Mouse (Mus musculus) intestine, postnatal 0 days (tissue): Measurements from ENCODE around the gene Rwdd2b. TPM values are rescaled to one million over a fixed set of nuclear protein-coding genes. Genes with fewer than 3 reads are reported as not detected.
A peak's percentile ranks its signal among the peaks of the same experiment; 100 is the strongest.

Experiments used
- ATAC-seq: fragments of 200-750 bp; cut with Nextera tagmentation; 2 replicates; pipeline ENCODE4 v1.8.0; 2017; ENCODE audit warnings: mild to moderate bottlenecking, moderate TSS enrichment, moderate library complexity
- H3K27ac ChIP-seq: fragments of 300-500 bp; sonication (generic); 2 replicates; pipeline ENCODE4 v1.5.1; 2014; ENCODE audit warnings: mild to moderate bottlenecking, low read depth, low read length, moderate library complexity
- H3K27me3 ChIP-seq: fragments of 300-500 bp; sonication (generic); replicated peaks from 2 replicates; pipeline ENCODE4 v1.6.1; 2014; ENCODE audit warnings: low read length, mixed read lengths; ENCODE audit not compliant: control insufficient read depth, insufficient read depth
- H3K36me3 ChIP-seq: fragments of 300-500 bp; sonication (generic); 2 replicates; pipeline ENCODE4 v1.6.1; 2014; ENCODE audit warnings: mild to moderate bottlenecking, moderate library complexity; ENCODE audit not compliant: control insufficient read depth, insufficient read depth
- H3K4me1 ChIP-seq: fragments of 300-500 bp; sonication (generic); replicated peaks from 2 replicates; pipeline ENCODE4 v1.6.1; 2014; ENCODE audit warnings: antibody characterized with exemption, low read length, mixed read lengths; ENCODE audit not compliant: control insufficient read depth, insufficient read depth
- H3K4me2 ChIP-seq: fragments of 300-500 bp; sonication (generic); replicated peaks from 2 replicates; pipeline ENCODE4 v1.6.1; 2014; ENCODE audit warnings: low read depth, mild to moderate bottlenecking, moderate library complexity
- H3K4me3 ChIP-seq: fragments of 300-500 bp; sonication (generic); 2 replicates; pipeline ENCODE4 v1.5.1; 2014; ENCODE audit warnings: low read depth, low read length
- H3K9ac ChIP-seq: fragments of 300-500 bp; sonication (generic); 2 replicates; pipeline ENCODE4 v1.6.1; 2014; ENCODE audit warnings: mild to moderate bottlenecking, low read depth, low read length
- H3K9me3 ChIP-seq: fragments of 300-500 bp; sonication (generic); 2 replicates; pipeline ENCODE4 v1.6.1; 2016; ENCODE audit warnings: mixed run types; ENCODE audit not compliant: control insufficient read depth
- CTCF ChIP-seq: sonication (generic); IDR thresholded peaks from 2 replicates; pipeline ENCODE4 v1.5.1; 2016; ENCODE audit warnings: low read depth, mild to moderate bottlenecking, control low read depth, antibody characterized with exemption, moderate library complexity
- WGBS: fragments of 180-500 bp; shearing (Covaris S2); extraction: QIAGEN DNeasy Blood & Tissue Kit; methylation state at CpG from one replicate; pipeline ENCODE4 v1.1.7; 2014; 5-methylcytosine and 5-hydroxymethylcytosine counted together
- polyA plus RNA-seq: library from polyadenylated mRNA; unstranded; fragments of >200 nt; fragmentation: Nextera tagmentation; extraction: Ambion mirVana; gene quantifications from 2 replicates; pipeline ENCODE4 v1.2.1, GENCODE M21; 2015

Rwdd2b gene
- 20.6 and 21.1 TPM in 2 replicates for polyA plus RNA-seq

- peaks cover 13% of the 10 kb centered on the region for H3K4me1 ChIP-seq
- H3K4me3 ChIP-seq, result peak within 1 kb of the TSS; percentile 74
- H3K4me2 ChIP-seq, result peak within 1 kb of the TSS; percentile 88
- H3K27me3 ChIP-seq, result no peaks in the 10 kb centered on the region
- 0% methylated on average over 38 of the region's 38 CpGs for WGBS
- H3K9me3 ChIP-seq, result no peaks in the 10 kb centered on the region
- peak within 1 kb of the TSS; percentile 91 for H3K27ac ChIP-seq
- peak; percentile 87 for ATAC-seq
- TF ChIP-seq CTCF, result no peak
- peak within 1 kb of the TSS; percentile 73 for H3K9ac ChIP-seq
- peaks cover 4% of the 10 kb centered on the region; the same call in 1 of the 2 replicates for H3K36me3 ChIP-seq
Measured at GRCm38 (mm10) chr16:87440184-87440686, at the start of gene Rwdd2b. Gene Rwdd2b (minus strand): TSS chr16:87440573.

- TF ChIP-seq CTCF, result no peak
- H3K4me1 ChIP-seq, result no peaks in the 10 kb centered on the region
- no peak overlapping the region for H3K4me2 ChIP-seq
- 54% methylated on average over 2 of the region's 2 CpGs for WGBS
- no peak for ATAC-seq
- no peak overlapping the region for H3K27ac ChIP-seq
- H3K9me3 ChIP-seq, result no peaks in the 10 kb centered on the region
- H3K36me3 ChIP-seq, result peaks cover 88% of the 10 kb centered on the region
- H3K9ac ChIP-seq, result no peak overlapping the region
- no peaks in the 10 kb centered on the region for H3K27me3 ChIP-seq
- H3K4me3 ChIP-seq, result no peak overlapping the region
Measured at GRCm38 (mm10) chr16:87488605-87489004, 48.2 kb upstream of the Rwdd2b start.

- H3K36me3 ChIP-seq, result peaks cover 85% of the 10 kb centered on the region
- H3K27me3 ChIP-seq, result no peaks in the 10 kb centered on the region
- H3K27ac ChIP-seq, result no peak overlapping the region
- H3K9ac ChIP-seq, result no peak overlapping the region
- no peaks in the 10 kb centered on the region for H3K9me3 ChIP-seq
- WGBS, result 92% methylated on average over 5 of the region's 5 CpGs
- no peak for TF ChIP-seq CTCF
- H3K4me3 ChIP-seq, result no peak overlapping the region
- no peak overlapping the region for H3K4me2 ChIP-seq
- no peak for ATAC-seq
- H3K4me1 ChIP-seq, result no peaks in the 10 kb centered on the region
Measured at GRCm38 (mm10) chr16:87486739-87487138, 46.4 kb upstream of the Rwdd2b start.

- Histone ChIP-seq H3K27me3 (no peaks in the 10 kb centered on the region), H3K4me2 (no peak overlapping the region), H3K36me3 (peaks cover 64% of the 10 kb centered on the region), H3K9me3 (no peaks in the 10 kb centered on the region), H3K27ac (no peak overlapping the region), H3K9ac (no peak overlapping the region), H3K4me1 (no peaks in the 10 kb centered on the region), H3K4me3 (no peak overlapping the region)
- no peak for TF ChIP-seq CTCF
- 89% methylated on average over 5 of the region's 5 CpGs for WGBS
- ATAC-seq, result no peak
Measured at GRCm38 (mm10) chr16:87484367-87484766, 44.0 kb upstream of the Rwdd2b start.

- H3K9ac ChIP-seq, result no peak overlapping the region
- H3K4me2 ChIP-seq, result no peak overlapping the region
- 93% methylated on average over 4 of the region's 4 CpGs for WGBS
- no peak overlapping the region for H3K4me3 ChIP-seq
- no peak for ATAC-seq
- no peaks in the 10 kb centered on the region for H3K27me3 ChIP-seq
- H3K36me3 ChIP-seq, result peaks cover 85% of the 10 kb centered on the region
- no peaks in the 10 kb centered on the region for H3K4me1 ChIP-seq
- TF ChIP-seq CTCF, result no peak
- no peaks in the 10 kb centered on the region for H3K9me3 ChIP-seq
- H3K27ac ChIP-seq, result no peak overlapping the region
Measured at GRCm38 (mm10) chr16:87470579-87470978, 30.2 kb upstream of the Rwdd2b start.

- no peak overlapping the region for H3K27ac ChIP-seq
- H3K4me1 ChIP-seq, result peaks cover 3% of the 10 kb centered on the region; the same call in 1 of the 2 replicates
- no peak; the same call in 1 of the 2 replicates for TF ChIP-seq CTCF
- H3K4me3 ChIP-seq, result no peak overlapping the region
- H3K36me3 ChIP-seq, result peaks cover 29% of the 10 kb centered on the region
- H3K9ac ChIP-seq, result no peak overlapping the region
- no peak for ATAC-seq
- H3K27me3 ChIP-seq, result no peaks in the 10 kb centered on the region
- WGBS, result 97% methylated on average over 3 of the region's 3 CpGs
- no peaks in the 10 kb centered on the region for H3K9me3 ChIP-seq
- no peak overlapping the region for H3K4me2 ChIP-seq
Measured at GRCm38 (mm10) chr16:87458752-87459151, 18.4 kb upstream of the Rwdd2b start.
